Mouse (Mus musculus) 3134 (cell line): ENCODE results near the gene Nf1.
A peak's percentile ranks its signal among the peaks of the same experiment; 100 is the strongest.

ENCODE experiments used
- DNase-seq: peaks from one replicate; pipeline ENCODE4 v3.0.0-alpha.2; 2011; ENCODE audit warnings: low spot score; ENCODE audit not compliant: insufficient read length; ENCODE audit errors: extremely low read depth

Gene Nf1

GRCm38 (mm10) chr11:79575383-79576073 lies 236.0 kb downstream of the Nf1 start:
- no peak for DNase-seq

DNA sequence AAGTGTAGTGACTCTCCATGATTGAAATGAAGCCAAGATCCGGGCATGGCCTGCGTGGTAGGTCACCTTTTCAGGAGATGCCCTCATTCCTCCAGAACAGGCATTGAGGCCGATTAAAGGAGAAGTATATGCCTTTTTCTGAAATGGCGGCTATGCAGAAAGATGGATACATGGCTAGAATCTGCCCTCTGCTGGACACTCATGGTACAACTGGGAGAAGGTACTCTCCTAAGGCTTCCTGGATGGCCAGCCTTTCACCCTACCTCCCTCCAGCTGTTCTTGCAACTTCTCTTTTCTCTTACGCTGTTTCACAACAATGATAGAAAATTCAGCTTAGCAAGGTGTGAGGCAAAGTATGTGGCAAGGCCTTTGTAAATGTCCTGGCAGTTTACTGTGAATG lies 238.2 kb downstream of the Nf1 start:
- DNase-seq = no peak

DNA sequence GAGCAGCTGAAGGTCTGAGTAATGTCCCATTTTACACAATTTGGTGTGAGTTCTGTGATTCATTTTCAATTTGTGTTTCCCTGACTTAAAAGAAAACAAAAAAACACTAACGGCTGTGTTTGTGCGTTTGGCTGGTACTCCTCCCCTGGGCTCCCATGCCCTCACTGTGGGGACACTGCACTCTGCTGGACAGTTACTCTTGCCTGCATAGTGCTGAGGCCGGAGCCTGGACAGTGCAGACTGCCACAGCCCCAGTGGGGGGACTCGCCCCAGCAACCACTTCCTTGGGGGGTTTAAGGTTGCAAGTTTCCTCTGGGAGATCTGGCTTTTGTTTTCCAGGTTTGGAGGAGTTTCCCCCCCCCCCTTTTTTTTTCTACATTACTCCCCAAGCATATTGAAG lies 241.2 kb downstream of the Nf1 start:
- DNase-seq = no peak

GRCm38 (mm10) chr11:79581257-79581656 lies 241.8 kb downstream of the Nf1 start:
- no peak for DNase-seq

GRCm38 (mm10) chr11:79584191-79584590 lies 244.7 kb downstream of the Nf1 start:
- DNase-seq = peak; percentile 40

DNA sequence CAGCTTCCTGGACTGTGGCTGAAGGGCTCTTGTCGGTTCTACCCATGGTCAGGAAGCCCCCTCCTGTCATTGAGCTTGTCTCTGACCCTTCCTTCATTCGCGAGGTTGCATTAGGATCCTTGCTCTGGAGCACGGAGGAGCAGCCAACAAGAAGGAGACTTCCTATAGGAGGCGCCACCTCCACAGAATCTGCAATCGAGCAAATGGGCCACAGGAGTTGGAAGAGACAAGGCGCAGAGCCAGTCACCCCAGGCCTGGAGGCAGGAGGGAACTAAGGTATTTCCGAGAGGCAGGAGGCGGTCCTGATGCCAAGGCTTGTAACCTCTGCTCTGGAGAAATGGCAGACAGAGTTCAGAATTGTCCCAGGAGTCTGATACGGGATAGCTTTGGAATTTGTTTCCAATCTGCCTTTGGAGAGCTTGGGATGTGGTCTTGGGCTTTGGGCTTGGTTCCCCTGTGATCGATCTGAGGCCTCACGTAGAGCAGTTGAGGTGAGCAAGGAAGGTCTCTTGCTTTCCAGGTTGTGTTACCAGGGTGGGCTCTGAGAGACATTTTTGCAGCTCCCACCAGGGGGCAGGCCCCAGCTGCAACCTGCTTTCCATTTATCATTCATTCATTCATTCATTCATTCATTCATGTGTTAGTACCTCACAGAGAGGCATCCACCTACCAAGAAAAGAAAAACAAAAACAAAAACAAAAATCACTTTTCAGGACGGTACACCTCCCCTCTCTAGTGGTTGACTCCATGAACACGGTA lies 250.0 kb downstream of the Nf1 start:
- no peak for DNase-seq

DNA sequence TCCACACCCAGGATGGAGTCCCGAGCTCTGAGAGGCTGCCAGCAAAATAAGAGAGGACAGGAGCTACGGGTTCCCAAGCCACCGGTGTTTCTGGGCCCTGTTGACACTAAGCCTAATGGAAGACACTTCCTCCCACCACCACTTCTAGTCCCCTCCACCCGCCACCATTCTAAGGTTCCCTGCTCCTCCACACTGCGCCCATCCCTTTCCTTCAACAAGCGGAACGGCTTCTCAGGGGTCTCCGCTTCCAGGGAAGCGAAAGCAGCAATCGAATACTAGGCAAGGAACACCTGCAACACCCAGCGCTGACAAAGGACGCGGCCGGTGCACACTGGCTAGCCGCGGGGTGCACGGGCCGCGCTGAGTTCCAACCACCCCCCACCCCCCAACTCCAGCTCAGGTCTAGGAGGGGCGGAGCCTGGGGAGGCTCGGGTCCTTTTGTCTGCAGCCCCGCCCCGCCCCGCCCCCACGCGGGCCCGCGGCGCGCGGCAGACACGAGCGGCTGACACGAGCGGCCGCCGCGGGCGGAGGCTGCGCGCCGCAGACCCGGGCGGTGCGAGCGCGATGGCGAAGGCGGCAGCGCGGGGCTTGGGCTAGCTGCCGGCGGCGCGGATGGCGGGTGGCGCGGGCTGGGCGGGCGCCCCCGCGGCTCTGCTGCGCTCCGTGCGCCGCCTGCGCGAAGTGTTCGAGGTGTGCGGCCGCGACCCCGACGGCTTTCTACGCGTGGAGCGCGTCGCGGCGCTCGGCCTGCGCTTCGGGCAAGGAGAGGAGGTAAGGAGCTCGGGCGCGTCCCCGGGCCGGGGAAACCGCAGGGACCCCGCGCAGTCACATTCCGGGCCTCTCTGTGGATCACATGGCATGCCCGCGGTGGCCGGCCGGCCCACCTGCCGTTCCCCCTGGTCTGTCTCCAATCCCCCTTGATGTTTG lies 251.4 kb downstream of the Nf1 start, which contains the start of gene Rab11fip4:
Rab11fip4 (plus strand) TSS at position 549 of the 927 bp plus-strand sequence.
- DNase-seq = no peak

- no peak for DNase-seq
These were observed 252.1 kb downstream of the Nf1 start for GRCm38 (mm10) chr11:79591591-79591975.

GRCm38 (mm10) chr11:79593495-79593894 lies 254.0 kb downstream of the Nf1 start:
- DNase-seq = no peak

- DNase-seq = no peak
These were observed 271.0 kb downstream of the Nf1 start for GRCm38 (mm10) chr11:79610454-79610853.

- DNase-seq = peak; percentile 50
These were observed 271.6 kb downstream of the Nf1 start for GRCm38 (mm10) chr11:79611011-79611666.

DNA sequence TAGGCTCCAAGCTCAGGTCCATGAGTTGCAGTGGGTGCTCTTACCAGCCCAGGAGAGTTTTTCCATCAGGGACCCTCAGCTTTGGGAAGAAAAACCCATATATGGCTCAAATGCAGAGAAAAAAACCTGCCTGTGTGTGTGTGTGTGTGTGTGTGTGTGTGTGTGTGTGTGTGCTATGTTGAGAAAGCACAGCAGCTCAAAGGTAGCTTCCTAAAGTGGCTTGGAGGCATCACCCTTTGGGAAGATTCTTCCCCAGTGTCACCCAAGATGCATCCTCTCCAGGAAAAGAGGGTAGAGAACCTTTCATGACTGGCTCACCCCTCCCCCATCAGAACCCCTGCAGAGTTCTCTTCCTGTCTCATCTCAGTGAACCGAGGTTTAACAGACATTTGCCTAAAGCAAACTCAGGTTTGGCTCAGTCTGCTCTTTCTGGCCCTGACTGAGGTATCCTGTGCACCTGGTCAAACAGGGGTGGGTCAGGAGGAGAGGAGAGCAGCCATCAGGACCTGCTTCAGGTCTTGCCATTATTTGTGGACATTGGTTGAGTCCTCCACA lies 272.6 kb downstream of the Nf1 start:
- DNase-seq = no peak

- DNase-seq = no peak
These were observed 273.6 kb downstream of the Nf1 start for GRCm38 (mm10) chr11:79613084-79613483.

DNA sequence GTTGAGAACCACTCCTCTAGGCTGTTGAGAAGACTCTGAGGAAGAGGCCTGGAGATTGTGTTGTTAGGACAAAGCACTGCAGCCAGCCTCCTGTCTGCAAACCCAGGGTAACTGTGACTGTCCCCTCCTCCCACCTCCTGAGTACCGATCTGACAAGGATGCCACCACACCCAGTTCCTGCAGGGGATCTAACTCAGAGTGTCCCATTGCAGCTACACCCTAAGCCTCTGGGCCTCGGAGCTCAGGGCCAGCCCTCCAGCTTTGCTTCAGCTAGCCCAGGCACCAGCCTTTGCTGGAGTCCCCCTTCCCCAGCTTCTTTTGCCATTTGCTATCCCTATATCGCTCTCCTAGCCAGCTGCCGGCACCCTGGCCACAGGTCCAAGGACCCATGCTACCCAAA lies 274.2 kb downstream of the Nf1 start:
- DNase-seq = no peak

- DNase-seq = no peak
These were observed 275.4 kb downstream of the Nf1 start for GRCm38 (mm10) chr11:79614880-79615279.

DNA sequence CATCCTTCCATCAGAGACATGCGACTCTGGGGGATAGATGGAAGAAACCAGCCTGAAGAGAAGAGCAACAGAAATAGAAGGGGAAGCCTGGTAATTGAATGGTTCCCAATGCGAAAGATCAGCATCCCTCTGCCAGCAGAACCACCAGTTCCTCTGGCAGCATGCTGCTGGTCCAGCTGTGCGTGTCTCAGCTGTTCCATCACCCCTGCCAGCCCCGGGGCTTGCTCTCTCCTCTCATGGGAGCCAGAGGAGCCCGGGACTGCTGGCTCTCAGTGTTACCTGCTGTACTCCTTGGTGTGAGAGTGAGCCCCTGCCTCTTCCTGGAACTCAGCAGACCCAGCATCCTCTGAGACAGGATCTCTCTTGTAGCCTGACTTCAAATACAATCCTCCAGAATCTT lies 276.4 kb downstream of the Nf1 start:
- no peak for DNase-seq

GRCm38 (mm10) chr11:79617991-79618390 lies 278.5 kb downstream of the Nf1 start:
- DNase-seq = no peak

- peak; percentile 67 for DNase-seq
These were observed 283.5 kb downstream of the Nf1 start for GRCm38 (mm10) chr11:79623029-79623428.

GRCm38 (mm10) chr11:79624801-79625302 lies 285.4 kb downstream of the Nf1 start:
- DNase-seq = peak; percentile 46

GRCm38 (mm10) chr11:79628716-79629115 lies 289.2 kb downstream of the Nf1 start:
- no peak for DNase-seq
